Mouse (Mus musculus) stomach, embryonic 14.5 days (tissue): ENCODE data around the gene Slc33a1. TPM values are rescaled to one million over a fixed set of nuclear protein-coding genes. Genes with fewer than 3 reads are reported as not detected.

Experiments
- ATAC-seq: fragments of 200-750 bp; cut with Nextera tagmentation; 2 replicates; pipeline ENCODE4 v1.8.0; 2017; ENCODE audit warnings: low read depth, moderate TSS enrichment; ENCODE audit not compliant: insufficient number of reproducible peaks, insufficient read depth, low FRiP score
- H3K27ac ChIP-seq: fragments of 300-500 bp; sonication (generic); 2 replicates; pipeline ENCODE4 v1.5.1; 2014; ENCODE audit warnings: mild to moderate bottlenecking, low read length, moderate library complexity, mixed read lengths
- H3K27me3 ChIP-seq: fragments of 300-500 bp; sonication (generic); 2 replicates; pipeline ENCODE4 v1.6.1; 2014; ENCODE audit warnings: low read length, control low read depth, mixed read lengths; ENCODE audit not compliant: control insufficient read depth, insufficient read depth
- H3K36me3 ChIP-seq: fragments of 300-500 bp; sonication (generic); 2 replicates; pipeline ENCODE4 v1.6.1; 2014; ENCODE audit warnings: mild to moderate bottlenecking, control low read depth, low read length, moderate library complexity, mixed read lengths; ENCODE audit not compliant: control insufficient read depth, insufficient read depth
- H3K4me1 ChIP-seq: fragments of 300-500 bp; sonication (generic); 2 replicates; pipeline ENCODE4 v1.6.1; 2014; ENCODE audit warnings: low read length, control low read depth, mixed read lengths; ENCODE audit not compliant: control insufficient read depth, insufficient read depth
- H3K4me2 ChIP-seq: fragments of 300-500 bp; sonication (generic); replicated peaks from 2 replicates; pipeline ENCODE4 v1.6.1; 2014; ENCODE audit warnings: low read depth, low read length, control low read depth
- H3K4me3 ChIP-seq: fragments of 300-500 bp; sonication (generic); 2 replicates; pipeline ENCODE4 v1.5.1; 2014; ENCODE audit warnings: low read depth, low read length, control low read depth
- H3K9ac ChIP-seq: fragments of 300-500 bp; sonication (generic); replicated peaks from 2 replicates; pipeline ENCODE4 v1.6.1; 2014; ENCODE audit warnings: low read depth, mild to moderate bottlenecking, control low read depth, low read length, moderate library complexity, mixed read lengths
- H3K9me3 ChIP-seq: fragments of 300-500 bp; sonication (generic); 2 replicates; pipeline ENCODE4 v1.6.1; 2016; ENCODE audit warnings: low read depth, low read length, control low read depth; ENCODE audit not compliant: control insufficient read depth
- WGBS: fragments of 180-500 bp; shearing (Covaris S2); extraction: QIAGEN DNeasy Blood & Tissue Kit; methylation state at CpG from one replicate; pipeline ENCODE4 v1.1.7; 2014; 5-methylcytosine and 5-hydroxymethylcytosine counted together
- polyA plus RNA-seq: library from polyadenylated mRNA; unstranded; fragments of >200 nt; fragmentation: Nextera tagmentation; extraction: Ambion mirVana; gene quantifications from 2 replicates; pipeline ENCODE4 v1.2.1, GENCODE M21; 2014

Slc33a1 gene
- polyA plus RNA-seq, 1 experiment from 2014 or later = 15.3 TPM

DNA sequence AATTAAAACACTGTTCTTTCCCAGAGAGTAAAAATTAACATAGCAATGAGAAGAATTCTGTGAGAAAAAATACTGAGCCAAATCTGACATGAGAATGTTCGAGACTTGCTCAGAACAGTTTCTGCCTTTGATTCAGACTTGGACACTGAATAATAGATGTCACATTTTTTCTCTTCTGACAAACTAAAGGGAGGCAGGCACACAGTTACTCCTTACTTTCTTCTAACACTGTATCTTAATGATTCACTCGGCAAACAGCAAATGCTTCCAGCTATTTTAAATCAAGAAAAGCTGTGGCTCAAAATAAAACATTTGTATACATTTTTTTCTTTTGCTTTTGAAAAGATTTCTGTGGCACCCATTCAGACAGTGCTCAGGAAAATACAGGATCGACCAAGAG lies 72.4 kb downstream of the Slc33a1 start:
- Histone ChIP-seq H3K36me3 (no peaks in the 10 kb centered on the region), H3K9ac (no peak overlapping the region), H3K27ac (no peak overlapping the region; the same call in 1 of the 2 replicates), H3K9me3 (no peaks in the 10 kb centered on the region), H3K4me1 (no peaks in the 10 kb centered on the region), H3K4me2 (peak overlapping the region; percentile 25; the same call in 1 of the 2 replicates), H3K4me3 (no peak overlapping the region; the same call in 1 of the 2 replicates), H3K27me3 (no peaks in the 10 kb centered on the region)
- WGBS = 41% methylated on average over 3 of the region's 3 CpGs
- ATAC-seq = no peak

Other genes starting within 250 kb of the Slc33a1 start
- gene Plch1, start 65.3 kb downstream of the Slc33a1 start, polyA plus RNA-seq = 11.6 and 13.1 TPM in 2 replicates
- gene E130311K13Rik, start 35.3 kb downstream of the Slc33a1 start, polyA plus RNA-seq = 4.6 and 6.8 TPM in 2 replicates
- gene Gmps, start 11.3 kb upstream of the Slc33a1 start, polyA plus RNA-seq = 51.8 and 53.0 TPM in 2 replicates
- 0.03 and 0.09 TPM in 2 replicates for gene Vmn2r1, start 116.8 kb upstream of the Slc33a1 start, polyA plus RNA-seq
- gene Vmn2r2, start 177.2 kb upstream of the Slc33a1 start, polyA plus RNA-seq = not detected in 2 replicates